Mouse (Mus musculus) bone marrow, adult 2 months (tissue): ENCODE results near the gene Uvrag.

ENCODE experiments used
- CTCF ChIP-seq: fragments of 200-500 bp; IDR thresholded peaks from 2 replicates; pipeline ENCODE4 v1.5.1; 2011; ENCODE audit warnings: low read length, control low read depth; ENCODE audit not compliant: control insufficient read depth, insufficient read depth
- POLR2A ChIP-seq: fragments of 200-500 bp; IDR thresholded peaks from 2 replicates; pipeline ENCODE4 v1.6.1; 2011; ENCODE audit warnings: low read depth, mild to moderate bottlenecking, control low read depth, low read length, borderline replicate concordance; ENCODE audit not compliant: control insufficient read depth

DNA sequence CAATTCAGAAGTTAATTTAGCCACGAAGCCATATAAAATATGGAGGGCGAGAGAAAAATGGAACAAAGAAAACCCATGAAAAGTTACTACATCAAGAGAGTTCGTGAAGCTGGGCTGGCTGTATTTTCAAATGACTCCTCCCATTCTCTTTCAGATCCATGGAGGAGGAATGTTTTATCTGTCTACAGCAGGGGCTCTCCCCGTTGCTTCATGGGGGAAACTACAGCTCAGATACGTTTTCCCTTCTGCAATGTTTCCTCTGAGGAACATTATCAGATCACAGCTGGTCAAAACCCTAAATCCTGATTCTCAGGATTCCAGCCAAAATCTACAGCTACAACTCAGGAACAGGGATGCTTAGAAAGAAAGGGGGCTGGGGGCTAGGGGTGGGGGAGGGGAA, 246.2 kb downstream of the Uvrag start:
- TF ChIP-seq CTCF (no peak), POLR2A (no peak)
